Mouse (Mus musculus): ENCODE data around the gene Tnip3. TPM values are rescaled to one million over a fixed set of nuclear protein-coding genes. Genes with fewer than 3 reads are reported as not detected.

The Tnip3 gene
- polyA plus RNA-seq, 1 experiment from 2014 or later, result not detected

DNA sequence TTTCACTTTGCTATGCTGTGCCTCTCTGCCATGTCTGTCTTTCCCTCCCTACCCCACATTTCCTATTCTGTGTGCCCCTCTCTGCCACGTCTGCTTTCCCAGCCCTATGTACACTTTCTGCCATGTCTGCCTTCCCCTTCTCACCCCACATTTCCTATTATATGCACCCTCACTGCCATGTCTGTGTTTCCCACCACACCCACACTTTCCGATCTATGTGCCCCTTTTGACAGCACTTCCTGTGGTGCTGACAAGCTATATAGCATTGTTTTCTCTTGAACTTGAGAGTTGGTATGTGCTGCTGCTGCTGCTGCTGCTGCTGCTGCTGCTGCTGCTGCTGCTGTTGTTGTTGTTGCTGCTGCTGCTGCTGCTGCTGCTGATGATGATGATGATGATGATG lies 136.9 kb downstream of the Tnip3 start:
- 62% methylated on average over 2 of the region's 2 CpGs for WGBS
- 0 out of 2 replicates have a peak overlapping the region, but pooled peaks have one; percentile 33 for H3K27ac ChIP-seq
- H3K4me2 ChIP-seq, result no peak overlapping the region

DNA sequence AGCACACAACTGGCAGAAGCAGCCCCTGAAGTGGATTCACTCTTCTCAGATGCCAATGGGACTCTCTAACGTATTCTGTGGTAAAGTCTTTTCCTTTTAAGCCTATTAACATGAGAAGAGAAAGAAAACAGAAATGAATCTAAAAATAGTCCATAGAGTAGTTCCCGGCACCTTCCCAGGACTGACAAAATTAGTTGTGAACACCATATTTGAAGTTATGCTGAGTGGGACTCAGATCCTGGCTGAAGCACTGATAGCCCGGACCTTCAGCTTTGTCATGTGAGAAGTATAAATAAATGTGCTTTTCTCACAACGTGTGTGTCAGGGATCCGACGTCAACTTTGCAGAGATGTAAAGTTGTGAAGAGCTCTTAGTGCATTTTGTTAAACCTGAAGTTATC lies 138.9 kb downstream of the Tnip3 start:
- no peak for ATAC-seq (ENCODE audit: insufficient number of reproducible peaks, insufficient read depth, low FRiP score, low TSS enrichment, low read depth)
- 73% methylated on average over 6 of the region's 6 CpGs for WGBS

More for the DNA sequence above, 136.9 kb downstream of the Tnip3 start:
- no peaks in the 10 kb centered on the region for H3K27me3 ChIP-seq
- H3K36me3 ChIP-seq, result no peaks in the 10 kb centered on the region
- H3K4me3 ChIP-seq, result no peak overlapping the region
- peaks cover 9% of the 10 kb centered on the region for H3K4me1 ChIP-seq
- no peak for ATAC-seq (ENCODE audit: insufficient number of reproducible peaks, insufficient read depth, low FRiP score, low TSS enrichment, low read depth)
- H3K9me3 ChIP-seq, result no peaks in the 10 kb centered on the region
- H3K9ac ChIP-seq, result no peak overlapping the region; the same call in 1 of the 2 replicates

DNA sequence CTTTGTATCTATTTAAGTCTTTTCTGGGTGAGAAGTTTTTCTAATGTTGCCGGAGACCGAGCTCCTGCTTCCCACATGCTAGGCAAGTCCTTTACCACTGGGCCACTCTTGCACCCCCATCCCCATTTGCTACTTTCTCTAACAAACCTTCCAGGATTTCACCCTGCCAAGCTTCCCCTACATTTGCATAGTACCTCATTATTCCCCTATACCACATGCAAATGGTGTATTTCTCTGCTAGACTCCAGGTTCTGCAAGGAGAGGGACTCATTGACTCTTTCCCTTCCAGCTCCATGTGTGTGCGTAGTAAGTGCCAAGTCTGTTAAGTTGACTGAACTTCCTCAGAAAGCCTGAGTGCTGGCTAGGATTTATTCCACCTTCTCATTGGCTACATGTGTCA lies 141.2 kb downstream of the Tnip3 start:
- Histone ChIP-seq H3K27ac (no peak overlapping the region), H3K4me1 (peaks cover 13% of the 10 kb centered on the region), H3K4me3 (no peak overlapping the region), H3K9me3 (no peaks in the 10 kb centered on the region), H3K9ac (no peak overlapping the region), H3K27me3 (peaks cover 8% of the 10 kb centered on the region), H3K36me3 (no peaks in the 10 kb centered on the region), H3K4me2 (no peak overlapping the region)
- WGBS, result 78% methylated on average over 3 of the region's 3 CpGs
- no peak for ATAC-seq (ENCODE audit: insufficient number of reproducible peaks, insufficient read depth, low FRiP score, low TSS enrichment, low read depth)

More for the DNA sequence above, 138.9 kb downstream of the Tnip3 start:
- Histone ChIP-seq H3K27ac (no peak overlapping the region), H3K4me1 (peaks cover 9% of the 10 kb centered on the region), H3K9me3 (no peaks in the 10 kb centered on the region), H3K27me3 (no peaks in the 10 kb centered on the region), H3K9ac (no peak overlapping the region), H3K4me3 (no peak overlapping the region), H3K4me2 (no peak overlapping the region), H3K36me3 (no peaks in the 10 kb centered on the region)

DNA sequence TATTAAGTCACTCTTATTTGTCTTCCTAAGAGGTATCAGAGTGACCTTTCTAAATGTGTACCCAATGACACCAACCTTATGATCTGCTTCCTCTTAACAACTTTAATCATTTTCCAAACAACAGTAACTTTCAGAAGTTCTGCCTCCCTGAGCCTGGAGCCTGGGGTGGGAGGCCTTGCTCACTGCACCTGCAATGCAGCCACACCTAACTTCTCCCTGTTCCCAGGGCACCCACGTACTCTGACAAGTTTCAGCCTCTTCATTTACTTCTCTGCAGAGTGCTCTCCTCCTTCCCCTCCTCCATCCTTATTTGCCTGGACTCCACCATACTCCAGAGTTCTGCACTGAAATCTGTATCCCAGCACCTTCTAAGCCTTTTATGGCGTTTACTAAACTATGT lies 144.9 kb downstream of the Tnip3 start:
- H3K4me2 ChIP-seq, result no peak overlapping the region
- no peak overlapping the region for H3K27ac ChIP-seq
- 41% methylated on average over 2 of the region's 2 CpGs for WGBS
- no peaks in the 10 kb centered on the region for H3K9me3 ChIP-seq
- H3K4me1 ChIP-seq, result peaks cover 23% of the 10 kb centered on the region
- H3K36me3 ChIP-seq, result no peaks in the 10 kb centered on the region
- peaks cover 11% of the 10 kb centered on the region for H3K27me3 ChIP-seq
- ATAC-seq (ENCODE audit: insufficient number of reproducible peaks, insufficient read depth, low FRiP score, low TSS enrichment, low read depth), result no peak
- H3K9ac ChIP-seq, result no peak overlapping the region
- H3K4me3 ChIP-seq, result no peak overlapping the region

DNA sequence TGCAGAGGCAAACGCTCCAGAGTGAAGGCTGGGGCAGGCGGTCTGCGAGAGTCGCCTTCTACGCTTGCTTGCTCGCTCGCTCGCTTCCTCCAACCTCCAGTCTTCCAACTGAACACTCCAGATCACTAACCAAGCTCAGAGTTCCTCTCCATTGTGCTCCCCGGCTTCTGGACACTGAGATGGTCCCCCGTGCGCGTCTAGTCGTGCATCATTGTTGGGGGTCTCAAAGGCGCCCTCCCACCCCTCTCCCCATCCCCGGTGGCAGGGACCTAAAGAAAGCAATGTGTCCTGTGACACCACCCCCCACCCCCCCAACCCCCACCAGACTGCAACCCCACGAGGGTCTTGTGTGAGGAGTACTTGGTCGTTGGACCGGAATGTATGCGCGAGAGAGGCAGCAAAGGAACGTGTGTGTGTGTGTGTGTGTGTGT lies 145.9 kb downstream of the Tnip3 start:
- Histone ChIP-seq H3K9ac (peak overlapping the region; percentile 85), H3K27me3 (peaks cover 11% of the 10 kb centered on the region), H3K4me2 (peak overlapping the region; percentile 92), H3K4me3 (peak overlapping the region; percentile 65), H3K4me1 (peaks cover 24% of the 10 kb centered on the region), H3K36me3 (no peaks in the 10 kb centered on the region), H3K9me3 (no peaks in the 10 kb centered on the region), H3K27ac (peak overlapping the region; percentile 64)
- no peak; the same call in none of the 2 replicates for ATAC-seq (ENCODE audit: insufficient number of reproducible peaks, insufficient read depth, low FRiP score, low TSS enrichment, low read depth)
- WGBS, result 1% methylated on average over 17 of the region's 21 CpGs

DNA sequence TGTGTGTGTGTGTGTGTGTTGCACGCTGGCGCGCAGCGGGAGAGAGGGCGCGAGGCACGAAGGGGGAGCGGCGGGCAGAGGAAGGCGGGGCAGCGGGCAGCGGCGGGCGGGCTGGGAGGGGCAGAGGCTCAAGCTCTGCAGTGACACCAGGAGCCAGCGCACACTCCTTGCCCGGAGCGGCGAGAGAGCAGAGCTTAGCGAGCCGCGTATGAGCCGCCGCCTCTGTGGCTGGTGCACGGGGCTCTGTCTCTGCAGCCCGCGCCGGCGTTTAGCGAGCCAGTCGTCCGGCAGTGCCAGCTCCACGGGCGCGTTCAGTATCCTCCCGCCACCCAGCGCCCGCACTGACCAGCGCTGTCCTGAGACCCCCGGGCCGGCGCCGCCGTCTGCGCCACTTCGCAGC lies 146.3 kb downstream of the Tnip3 start, which contains the start of gene Ndnf:
Gene Ndnf, plus strand, starts transcription at position 140 of the 400 bp plus-strand sequence.
- Histone ChIP-seq H3K9me3 (no peaks in the 10 kb centered on the region), H3K4me3 (peak within 1 kb of the TSS; percentile 65), H3K27me3 (peaks cover 11% of the 10 kb centered on the region), H3K27ac (peak within 1 kb of the TSS; percentile 79), H3K4me2 (peak within 1 kb of the TSS; percentile 92), H3K4me1 (peaks cover 23% of the 10 kb centered on the region), H3K9ac (peak within 1 kb of the TSS; percentile 85), H3K36me3 (no peaks in the 10 kb centered on the region)
- peak; percentile 83 for ATAC-seq (ENCODE audit: insufficient number of reproducible peaks, insufficient read depth, low FRiP score, low TSS enrichment, low read depth)
- WGBS, result 0% methylated on average over 29 of the region's 45 CpGs

DNA sequence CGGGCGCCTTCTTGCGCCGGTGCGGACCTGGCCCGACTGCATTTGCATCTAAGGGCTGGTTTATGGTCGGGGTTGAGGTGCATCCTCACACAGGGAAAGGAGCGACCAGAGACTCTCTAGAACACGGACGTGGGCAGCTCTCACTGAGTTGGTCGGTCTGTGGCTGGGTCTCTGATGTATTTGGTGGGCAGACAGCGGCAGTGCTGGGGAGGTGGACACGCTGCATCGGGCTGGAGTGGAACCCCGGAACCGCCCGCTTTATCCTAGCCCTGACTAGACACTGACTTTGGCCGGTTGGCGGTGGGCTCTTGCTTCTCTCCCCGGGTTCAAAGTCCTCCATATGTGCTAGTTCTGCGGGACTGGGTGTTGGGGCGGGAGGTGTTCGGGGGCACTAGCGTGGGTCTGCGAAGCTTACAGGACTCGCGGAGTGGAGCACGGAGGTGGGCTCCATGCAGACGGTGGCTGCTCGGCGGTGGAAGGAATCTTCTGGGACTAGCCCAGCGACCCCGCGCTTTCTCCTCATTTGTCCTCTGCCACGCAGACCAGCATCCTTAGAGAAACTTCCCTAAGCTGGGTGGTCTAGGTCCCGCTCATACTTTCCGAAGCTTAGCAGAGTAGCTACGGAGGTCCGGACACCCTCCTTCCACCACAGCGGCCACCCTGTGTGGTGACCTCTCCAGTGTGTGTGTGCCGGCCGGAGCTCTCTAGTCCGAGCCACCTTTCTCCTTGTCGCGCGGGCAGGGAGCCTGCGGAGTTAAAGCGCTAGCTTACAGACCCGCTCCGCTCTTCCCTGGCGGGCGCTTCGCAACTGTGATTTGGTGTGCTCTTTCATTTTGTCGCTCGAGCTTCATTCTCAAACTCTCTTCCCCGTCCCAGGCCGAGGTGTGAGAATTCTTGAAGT lies 147.3 kb downstream of the Tnip3 start:
- H3K4me3 ChIP-seq, result peak overlapping the region; percentile 65
- H3K27ac ChIP-seq, result peak overlapping the region; percentile 79
- no peaks in the 10 kb centered on the region for H3K9me3 ChIP-seq
- peaks cover 20% of the 10 kb centered on the region for H3K4me1 ChIP-seq
- peak overlapping the region; percentile 85 for H3K9ac ChIP-seq
- ATAC-seq (ENCODE audit: insufficient number of reproducible peaks, insufficient read depth, low FRiP score, low TSS enrichment, low read depth), result peak; percentile 60
- H3K4me2 ChIP-seq, result peak overlapping the region; percentile 92
- H3K36me3 ChIP-seq, result no peaks in the 10 kb centered on the region
- peaks cover 11% of the 10 kb centered on the region for H3K27me3 ChIP-seq
- WGBS, result under 1% methylated on average over 57 of the region's 57 CpGs

Other genes starting within 250 kb of the Tnip3 start
- 0.13 TPM in 1 of 2 replicates, not detected in the other for gene C130060K24Rik, start 144.2 kb upstream of the Tnip3 start, polyA plus RNA-seq (2015; fragmentation: Nextera tagmentation; extraction: Ambion mirVana)
- 9.6 and 14.3 TPM in 2 replicates for gene Ndnf, start 146.3 kb downstream of the Tnip3 start, polyA plus RNA-seq (2015; fragmentation: Nextera tagmentation; extraction: Ambion mirVana)